In genomic region chr15:103530372-103530771, GRCm38 (mm10) we compare ENCODE assay signal across 8 mouse cellular contexts. TPM values are rescaled to one million over a fixed set of nuclear protein-coding genes. Genes with fewer than 3 reads are reported as not detected.
DNase-seq lines count a peak whose midpoint lies in the region; ATAC-seq lines count a peak whose summit lies in the region.

No protein-coding gene starts in this region.

- peaks cover 20% of the 10 kb centered on the region for H3K4me1 ChIP-seq in forebrain, embryonic 12.5 days
- H3K4me1 ChIP-seq in hindbrain, embryonic 16.5 days (ENCODE audit: control insufficient read depth, insufficient read depth, low read depth, low read length), result no peaks in the 10 kb centered on the region; the same call in 1 of the 2 replicates
- H3K4me1 ChIP-seq in midbrain, embryonic 11.5 days (ENCODE audit: control insufficient read depth, insufficient read depth, low read length), result no peaks in the 10 kb centered on the region

- no peak overlapping the region for H3K4me3 ChIP-seq in forebrain, embryonic 12.5 days (replicated peaks)
- no peak overlapping the region for H3K4me3 ChIP-seq in hindbrain, embryonic 16.5 days (ENCODE audit: low read length)
- no peak overlapping the region for H3K4me3 ChIP-seq in midbrain, embryonic 11.5 days (ENCODE audit: low read depth, low read length)

- peaks cover 37% of the 10 kb centered on the region for H3K36me3 ChIP-seq in forebrain, embryonic 12.5 days (replicated peaks)
- peaks cover 8% of the 10 kb centered on the region for H3K36me3 ChIP-seq in hindbrain, embryonic 16.5 days (ENCODE audit: control insufficient read depth, insufficient read depth, low read length)
- peaks cover 6% of the 10 kb centered on the region for H3K36me3 ChIP-seq in midbrain, embryonic 11.5 days (ENCODE audit: control insufficient read depth, insufficient read depth, low read length)

- peak; percentile 65; the same call in 1 of the 2 replicates for ATAC-seq in cerebellum, adult (ENCODE audit: insufficient number of reproducible peaks, low FRiP score, low TSS enrichment)
- peak; percentile 88 for ATAC-seq in forebrain, embryonic 12.5 days (ENCODE audit: low FRiP score)
- ATAC-seq in hindbrain, embryonic 16.5 days, result peak; percentile 80
- ATAC-seq in midbrain, embryonic 11.5 days (ENCODE audit: low FRiP score), result peak; percentile 84

- peaks cover 5% of the 10 kb centered on the region; the same call in 1 of the 2 replicates for H3K27me3 ChIP-seq in forebrain, embryonic 12.5 days
- no peaks in the 10 kb centered on the region for H3K27me3 ChIP-seq in hindbrain, embryonic 16.5 days (replicated peaks; ENCODE audit: control insufficient read depth, insufficient read depth, low read length)
- H3K27me3 ChIP-seq in midbrain, embryonic 11.5 days (ENCODE audit: control insufficient read depth, insufficient read depth, low read length), result no peaks in the 10 kb centered on the region

- H3K27ac ChIP-seq in forebrain, embryonic 12.5 days, result peak overlapping the region; percentile 31; the same call in 1 of the 2 replicates
- peak overlapping the region; percentile 41 for H3K27ac ChIP-seq in hindbrain, embryonic 16.5 days (ENCODE audit: low read depth, low read length)
- H3K27ac ChIP-seq in midbrain, embryonic 11.5 days (ENCODE audit: low read depth, low read length), result peak overlapping the region; percentile 4; the same call in 1 of the 2 replicates

- H3K4me2 ChIP-seq in forebrain, embryonic 12.5 days, result no peak overlapping the region
- H3K4me2 ChIP-seq in hindbrain, embryonic 16.5 days (ENCODE audit: low read length), result no peak overlapping the region
- H3K4me2 ChIP-seq in midbrain, embryonic 11.5 days, result no peak overlapping the region

- no peaks in the 10 kb centered on the region for H3K9me3 ChIP-seq in forebrain, embryonic 12.5 days
- H3K9me3 ChIP-seq in hindbrain, embryonic 16.5 days (ENCODE audit: control insufficient read depth, low read length), result no peaks in the 10 kb centered on the region
- H3K9me3 ChIP-seq in midbrain, embryonic 11.5 days (ENCODE audit: control insufficient read depth, low read length), result no peaks in the 10 kb centered on the region

- 2% methylated on average over 5 of the region's 5 CpGs for WGBS in forebrain, embryonic 12.5 days
- 9% methylated on average over 5 of the region's 5 CpGs for WGBS in hindbrain, embryonic 16.5 days
- WGBS in midbrain, embryonic 11.5 days, result 7% methylated on average over 5 of the region's 5 CpGs

- intact Hi-C loops in left cerebral cortex, postnatal 14 days (cut with DNase I), result loop anchor here (5.0 kb wide), 1 partner anchor 48 kb away; no protein-coding TSS in a partner anchor

- no peak overlapping the region for H3K9ac ChIP-seq in forebrain, embryonic 12.5 days
- H3K9ac ChIP-seq in hindbrain, embryonic 16.5 days (ENCODE audit: low read depth, low read length), result 0 out of 2 replicates have a peak overlapping the region, but pooled peaks have one; percentile 24
- no peak overlapping the region for H3K9ac ChIP-seq in midbrain, embryonic 11.5 days (ENCODE audit: low read length)

- DNase-seq in layer of hippocampus, adult 11-12 months (ENCODE audit: low spot score), result peak; percentile 63
- DNase-seq in layer of hippocampus, adult 9-10 months (ENCODE audit: low spot score), result no peak
- DNase-seq in left cerebral cortex, postnatal 14 days (ENCODE audit: low spot score in 2 of 2), result peak; percentile 77 to 84
- DNase-seq in midbrain, embryonic 11.5 days (ENCODE audit: low spot score, missing footprints), result peak; percentile 96
- peak; percentile 5 to 12 for DNase-seq in spleen, postnatal 36 days (ENCODE audit: low spot score in 2 of 2)

RNA-seq across cellular contexts. Expression of gene Ppp1r1a, which starts 7.4 kb away (rescaled TPM):
- polyA plus RNA-seq in forebrain, embryonic 12.5 days (2016; fragmentation: Nextera tagmentation; extraction: Ambion mirVana), result 55.9 and 57.7 TPM in 2 replicates
- polyA plus RNA-seq in hindbrain, embryonic 16.5 days (2015; fragmentation: Nextera tagmentation; extraction: Ambion mirVana), result 143 and 161 TPM in 2 replicates
- 100 to 1,000 TPM; 147 to 153 TPM for total RNA-seq in left cerebral cortex, postnatal 14 days (2021)
- 56.4 and 62.7 TPM in 2 replicates for polyA plus RNA-seq in midbrain, embryonic 11.5 days (2014; fragmentation: Nextera tagmentation; extraction: Ambion mirVana)

RNA-seq across cellular contexts. Expression of gene Pde1b, which starts 27.5 kb away (rescaled TPM):
- 42.7 and 45.8 TPM in 2 replicates for polyA plus RNA-seq in forebrain, embryonic 12.5 days (2016; fragmentation: Nextera tagmentation; extraction: Ambion mirVana)
- 89.3 and 91.0 TPM in 2 replicates for polyA plus RNA-seq in hindbrain, embryonic 16.5 days (2015; fragmentation: Nextera tagmentation; extraction: Ambion mirVana)
- total RNA-seq in left cerebral cortex, postnatal 14 days (2021), result 100 to 1,000 TPM in 1 of 2 experiments, 10 to 100 TPM in 1; 94.8 to 109 TPM
- 31.8 and 35.6 TPM in 2 replicates for polyA plus RNA-seq in midbrain, embryonic 11.5 days (2014; fragmentation: Nextera tagmentation; extraction: Ambion mirVana)

RNA-seq across cellular contexts. Expression of gene Glycam1, which starts 34.5 kb away (rescaled TPM):
- polyA plus RNA-seq in forebrain, embryonic 12.5 days (2016; fragmentation: Nextera tagmentation; extraction: Ambion mirVana), result not detected in 2 replicates
- polyA plus RNA-seq in hindbrain, embryonic 16.5 days (2015; fragmentation: Nextera tagmentation; extraction: Ambion mirVana), result not detected in 2 replicates
- 1 to 10 TPM in 1 of 2 experiments, under 1 TPM in 1; 0.97 to 1.0 TPM for total RNA-seq in left cerebral cortex, postnatal 14 days (2021)
- polyA plus RNA-seq in midbrain, embryonic 11.5 days (2014; fragmentation: Nextera tagmentation; extraction: Ambion mirVana), result not detected in 2 replicates
